Mouse (Mus musculus): ENCODE results near the gene Arhgap27.

DNA sequence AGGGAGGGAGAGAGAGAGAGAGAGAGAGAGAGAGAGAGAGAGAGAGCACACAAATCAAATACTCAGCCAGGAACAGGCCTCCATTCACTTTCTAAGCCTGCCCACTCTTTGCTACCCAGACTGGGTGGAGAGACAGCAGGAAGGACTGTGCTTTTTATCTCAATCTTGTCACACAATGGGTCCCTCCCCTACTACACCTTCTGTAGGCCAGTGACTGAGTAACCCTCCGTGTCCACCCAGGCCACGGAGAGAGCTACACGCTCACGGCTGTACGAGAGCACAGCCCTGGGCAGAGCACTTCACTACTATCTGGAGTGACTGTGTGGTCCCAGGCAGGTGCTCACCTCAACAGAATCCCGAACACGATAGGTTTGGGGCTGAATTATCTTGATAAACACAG, 17.3 kb downstream of the Arhgap27 start:
- TF ChIP-seq CTCF (IDR thresholded peaks at IDR 0.05; ENCODE audit: borderline replicate concordance, insufficient read depth, low read depth, low read length) = no peak
- no peak for TF ChIP-seq POLR2A (IDR thresholded peaks at IDR 0.05; ENCODE audit: borderline replicate concordance, insufficient read depth, low read length)

Data from cerebellum, adult 2 months (tissue).